Mouse (Mus musculus): ENCODE measurements around the gene Tspan15. TPM values are rescaled to one million over a fixed set of nuclear protein-coding genes. Genes with fewer than 3 reads are reported as not detected.

The Tspan15 gene
- polyA plus RNA-seq, 1 experiment from 2014 or later = 12.0 TPM

DNA sequence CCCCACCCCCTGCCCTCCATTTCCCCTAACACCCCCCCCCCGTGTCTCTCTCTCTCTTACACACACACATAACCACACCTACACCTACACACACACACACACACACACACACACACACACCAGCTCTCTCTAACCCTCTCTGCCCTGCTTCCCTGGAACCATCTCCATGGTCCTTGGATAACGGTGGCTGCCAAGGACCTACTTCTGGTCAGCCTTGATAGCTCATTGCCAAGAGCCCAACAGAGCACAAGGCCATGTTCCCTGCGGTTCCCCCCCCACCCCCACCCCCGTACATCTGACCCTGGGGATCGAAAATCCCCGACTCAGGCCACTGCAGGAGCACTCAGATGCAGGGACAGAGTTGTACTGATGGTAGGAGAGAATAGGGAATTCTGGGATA lies 19.7 kb downstream of the Tspan15 start:
- Histone ChIP-seq H3K27ac (ENCODE audit: low read length) (no peak overlapping the region), H3K36me3 (ENCODE audit: control insufficient read depth, insufficient read depth) (no peaks in the 10 kb centered on the region), H3K9me3 (replicated peaks; ENCODE audit: control insufficient read depth, low read length) (no peaks in the 10 kb centered on the region), H3K4me3 (ENCODE audit: low read depth, low read length) (no peak overlapping the region), H3K4me2 (ENCODE audit: low read depth, low read length) (no peak overlapping the region), H3K4me1 (ENCODE audit: control insufficient read depth, low read depth, low read length) (peaks cover 19% of the 10 kb centered on the region), H3K9ac (ENCODE audit: low read depth, low read length) (no peak overlapping the region), H3K27me3 (ENCODE audit: control insufficient read depth, insufficient read depth, low read depth, low read length) (no peaks in the 10 kb centered on the region)
- 68% methylated on average over 6 of the region's 6 CpGs for WGBS (ENCODE audit: insufficient replicate concordance)
- no peak for ATAC-seq (ENCODE audit: low read depth)

DNA sequence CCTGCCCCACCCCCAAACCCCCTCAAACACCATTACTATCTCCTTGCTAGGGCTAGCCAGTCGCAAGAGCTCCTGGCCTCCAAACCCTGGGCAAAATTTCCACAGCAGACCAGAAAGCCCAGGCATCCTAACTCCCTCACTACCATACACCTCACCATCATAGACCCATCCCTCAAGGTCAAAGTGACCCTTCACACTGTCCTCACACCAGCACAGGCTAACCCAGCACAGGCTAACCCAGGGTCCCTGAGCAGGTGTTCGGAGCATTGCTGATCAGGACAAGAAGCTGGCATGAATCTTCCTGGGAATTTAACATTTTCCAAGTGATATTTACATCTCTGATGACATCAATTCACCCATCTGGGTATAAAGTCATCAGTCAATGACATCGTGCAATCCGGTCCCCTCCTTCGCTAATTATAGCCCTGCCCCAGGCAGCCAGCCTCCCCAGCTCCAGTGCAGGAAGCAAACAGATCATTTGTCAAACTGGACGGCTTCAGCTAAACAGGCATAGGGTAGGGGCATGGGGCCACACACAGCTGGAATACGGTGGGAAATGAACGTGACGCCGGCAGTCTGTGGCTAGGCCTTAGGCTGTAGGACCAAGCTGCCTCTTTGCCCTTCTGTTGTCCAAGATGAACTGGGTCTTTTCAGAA lies 22.7 kb downstream of the Tspan15 start:
- 58% methylated on average over 10 of the region's 10 CpGs for WGBS (ENCODE audit: insufficient replicate concordance)
- H3K9me3 ChIP-seq (replicated peaks; ENCODE audit: control insufficient read depth, low read length) = no peaks in the 10 kb centered on the region
- no peak overlapping the region for H3K9ac ChIP-seq (ENCODE audit: low read depth, low read length)
- no peaks in the 10 kb centered on the region; the same call in 1 of the 2 replicates for H3K4me1 ChIP-seq (ENCODE audit: control insufficient read depth, low read depth, low read length)
- ATAC-seq (ENCODE audit: low read depth) = no peak
- no peaks in the 10 kb centered on the region for H3K36me3 ChIP-seq (ENCODE audit: control insufficient read depth, insufficient read depth)
- no peak overlapping the region for H3K27ac ChIP-seq (ENCODE audit: low read length)
- H3K4me2 ChIP-seq (ENCODE audit: low read depth, low read length) = no peak overlapping the region
- no peak overlapping the region for H3K4me3 ChIP-seq (ENCODE audit: low read depth, low read length)
- H3K27me3 ChIP-seq (ENCODE audit: control insufficient read depth, insufficient read depth, low read depth, low read length) = no peaks in the 10 kb centered on the region

DNA sequence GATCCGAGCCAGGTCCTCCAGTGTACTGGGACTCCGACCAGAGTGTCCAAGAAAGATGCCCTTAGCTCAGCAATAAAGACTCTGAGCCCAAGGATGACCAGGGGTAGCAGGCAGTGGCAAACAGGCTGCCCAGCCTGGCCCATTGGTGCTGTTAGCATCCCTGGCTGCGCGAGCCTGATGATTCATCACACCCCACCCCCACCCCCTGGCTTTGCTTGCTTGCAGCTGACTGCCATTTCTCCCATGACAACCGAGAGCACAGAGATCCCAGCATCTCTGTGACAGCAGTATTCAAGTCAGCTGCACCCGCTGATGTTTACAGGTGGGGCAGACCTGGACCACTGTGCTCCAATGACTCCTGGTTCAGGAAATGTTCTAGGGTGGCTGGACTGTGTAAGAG lies 28.5 kb downstream of the Tspan15 start:
- no peaks in the 10 kb centered on the region for H3K36me3 ChIP-seq (ENCODE audit: control insufficient read depth, insufficient read depth)
- WGBS (ENCODE audit: insufficient replicate concordance) = 65% methylated on average over 6 of the region's 6 CpGs
- H3K27ac ChIP-seq (ENCODE audit: low read length) = no peak overlapping the region
- no peak overlapping the region for H3K9ac ChIP-seq (ENCODE audit: low read depth, low read length)
- no peak for ATAC-seq (ENCODE audit: low read depth)
- H3K27me3 ChIP-seq (ENCODE audit: control insufficient read depth, insufficient read depth, low read depth, low read length) = no peaks in the 10 kb centered on the region
- H3K4me3 ChIP-seq (ENCODE audit: low read depth, low read length) = no peak overlapping the region
- H3K4me1 ChIP-seq (ENCODE audit: control insufficient read depth, low read depth, low read length) = no peaks in the 10 kb centered on the region
- H3K9me3 ChIP-seq (replicated peaks; ENCODE audit: control insufficient read depth, low read length) = no peaks in the 10 kb centered on the region
- no peak overlapping the region for H3K4me2 ChIP-seq (ENCODE audit: low read depth, low read length)

DNA sequence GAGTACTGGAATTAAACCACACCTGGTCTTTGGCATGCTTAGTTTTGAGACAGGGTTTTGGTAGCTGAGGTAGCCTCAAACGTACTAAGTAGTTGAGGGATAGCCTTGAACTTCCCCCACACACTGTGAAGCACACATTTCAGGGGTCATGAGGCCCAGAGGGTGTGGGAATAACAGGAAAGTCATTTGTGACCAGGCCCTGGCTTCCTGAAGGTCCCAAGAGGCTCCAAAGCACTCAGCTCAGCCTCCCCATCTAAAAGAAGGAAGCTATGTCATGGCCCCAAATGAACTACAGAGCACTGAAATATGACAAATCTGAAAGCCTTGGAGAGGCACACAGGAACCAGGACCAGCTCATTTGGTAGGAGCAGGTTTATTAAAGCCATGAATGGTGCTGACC lies 32.2 kb downstream of the Tspan15 start:
- 35% methylated on average over 1 of the region's 1 CpGs for WGBS (ENCODE audit: insufficient replicate concordance)
- no peak overlapping the region for H3K27ac ChIP-seq (ENCODE audit: low read length)
- no peak overlapping the region for H3K4me3 ChIP-seq (ENCODE audit: low read depth, low read length)
- no peak overlapping the region for H3K9ac ChIP-seq (ENCODE audit: low read depth, low read length)
- peaks cover 2% of the 10 kb centered on the region; the same call in 1 of the 2 replicates for H3K4me1 ChIP-seq (ENCODE audit: control insufficient read depth, low read depth, low read length)
- no peaks in the 10 kb centered on the region for H3K36me3 ChIP-seq (ENCODE audit: control insufficient read depth, insufficient read depth)
- no peaks in the 10 kb centered on the region for H3K27me3 ChIP-seq (ENCODE audit: control insufficient read depth, insufficient read depth, low read depth, low read length)
- no peak for ATAC-seq (ENCODE audit: low read depth)
- H3K4me2 ChIP-seq (ENCODE audit: low read depth, low read length) = no peak overlapping the region
- H3K9me3 ChIP-seq (replicated peaks; ENCODE audit: control insufficient read depth, low read length) = no peaks in the 10 kb centered on the region

DNA sequence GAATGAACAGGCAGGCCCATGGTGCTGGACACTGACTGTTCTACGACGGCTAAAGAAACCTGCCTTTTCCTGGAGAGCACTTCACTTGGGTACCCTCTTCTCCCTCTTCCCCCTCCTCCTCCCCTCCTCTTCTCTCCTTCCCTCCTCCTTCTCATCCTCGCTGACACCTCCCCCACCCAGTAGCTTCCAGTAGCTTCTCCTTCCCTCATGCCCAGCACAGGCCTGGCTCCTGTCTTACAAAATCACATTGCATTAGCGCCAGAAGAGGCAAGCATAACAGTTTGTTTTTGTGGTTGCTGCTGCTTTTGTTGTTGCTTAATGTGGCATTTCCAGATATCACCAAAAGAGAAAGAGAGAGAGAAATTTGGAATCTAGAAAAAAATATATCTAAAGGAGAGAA lies 33.6 kb downstream of the Tspan15 start:
- Histone ChIP-seq H3K9ac (ENCODE audit: low read depth, low read length) (no peak overlapping the region), H3K36me3 (ENCODE audit: control insufficient read depth, insufficient read depth) (no peaks in the 10 kb centered on the region), H3K27me3 (ENCODE audit: control insufficient read depth, insufficient read depth, low read depth, low read length) (no peaks in the 10 kb centered on the region), H3K27ac (ENCODE audit: low read length) (no peak overlapping the region), H3K4me2 (ENCODE audit: low read depth, low read length) (no peak overlapping the region), H3K4me1 (ENCODE audit: control insufficient read depth, low read depth, low read length) (peaks cover 2% of the 10 kb centered on the region; the same call in 1 of the 2 replicates), H3K4me3 (ENCODE audit: low read depth, low read length) (no peak overlapping the region), H3K9me3 (replicated peaks; ENCODE audit: control insufficient read depth, low read length) (no peaks in the 10 kb centered on the region)
- WGBS (ENCODE audit: insufficient replicate concordance) = 59% methylated on average over 4 of the region's 4 CpGs
- no peak for ATAC-seq (ENCODE audit: low read depth)

DNA sequence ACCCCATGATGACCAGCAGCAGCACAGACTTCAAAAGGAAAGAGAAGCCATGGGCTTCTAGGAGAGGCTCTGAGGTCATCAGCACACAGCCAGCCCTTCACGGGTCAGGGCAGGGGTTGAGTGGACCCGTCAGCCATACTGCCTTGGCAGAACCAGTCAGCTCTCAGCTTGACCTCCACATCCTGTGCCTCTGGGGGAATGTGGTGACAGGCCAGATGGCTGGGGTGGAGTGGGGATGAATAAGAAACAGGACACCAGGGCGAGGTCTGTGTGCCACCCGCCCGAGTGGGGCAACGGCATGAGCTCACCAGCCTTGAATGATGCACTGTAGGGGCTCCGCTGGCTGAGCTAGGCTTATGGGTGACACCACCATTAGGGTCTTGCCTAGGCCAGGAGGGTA lies 35.7 kb downstream of the Tspan15 start:
- WGBS (ENCODE audit: insufficient replicate concordance) = 61% methylated on average over 7 of the region's 7 CpGs
- H3K27me3 ChIP-seq (ENCODE audit: control insufficient read depth, insufficient read depth, low read depth, low read length) = no peaks in the 10 kb centered on the region
- no peak overlapping the region for H3K27ac ChIP-seq (ENCODE audit: low read length)
- no peak for ATAC-seq (ENCODE audit: low read depth)
- no peaks in the 10 kb centered on the region for H3K9me3 ChIP-seq (replicated peaks; ENCODE audit: control insufficient read depth, low read length)
- H3K4me3 ChIP-seq (ENCODE audit: low read depth, low read length) = no peak overlapping the region
- H3K4me1 ChIP-seq (ENCODE audit: control insufficient read depth, low read depth, low read length) = peaks cover 2% of the 10 kb centered on the region; the same call in 1 of the 2 replicates
- H3K36me3 ChIP-seq (ENCODE audit: control insufficient read depth, insufficient read depth) = no peaks in the 10 kb centered on the region
- no peak overlapping the region for H3K4me2 ChIP-seq (ENCODE audit: low read depth, low read length)
- H3K9ac ChIP-seq (ENCODE audit: low read depth, low read length) = no peak overlapping the region

DNA sequence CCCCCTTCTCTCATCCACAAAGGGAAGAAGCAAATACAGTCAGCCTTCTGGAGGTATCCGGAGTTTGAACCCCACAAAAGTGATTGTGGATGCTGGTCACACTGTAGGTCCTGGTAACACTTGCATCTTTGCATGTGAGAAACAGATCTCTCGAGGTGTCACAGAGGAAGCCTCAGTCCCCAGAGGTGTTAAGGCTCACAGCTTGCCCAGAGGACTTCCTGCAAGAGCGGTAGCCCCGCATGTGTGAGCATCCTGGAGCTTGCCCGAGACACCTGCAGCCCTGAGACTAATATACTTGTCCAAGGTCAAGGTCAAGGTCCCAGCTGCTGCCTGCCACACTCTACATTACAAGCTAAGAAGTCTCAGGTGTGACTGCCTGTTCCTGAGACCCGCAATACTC lies 36.1 kb downstream of the Tspan15 start:
- no peaks in the 10 kb centered on the region for H3K27me3 ChIP-seq (ENCODE audit: control insufficient read depth, insufficient read depth, low read depth, low read length)
- no peak overlapping the region for H3K4me2 ChIP-seq (ENCODE audit: low read depth, low read length)
- no peak overlapping the region for H3K4me3 ChIP-seq (ENCODE audit: low read depth, low read length)
- no peak overlapping the region for H3K27ac ChIP-seq (ENCODE audit: low read length)
- no peaks in the 10 kb centered on the region for H3K9me3 ChIP-seq (replicated peaks; ENCODE audit: control insufficient read depth, low read length)
- peaks cover 5% of the 10 kb centered on the region for H3K4me1 ChIP-seq (ENCODE audit: control insufficient read depth, low read depth, low read length)
- 57% methylated on average over 6 of the region's 6 CpGs for WGBS (ENCODE audit: insufficient replicate concordance)
- H3K9ac ChIP-seq (ENCODE audit: low read depth, low read length) = no peak overlapping the region
- H3K36me3 ChIP-seq (ENCODE audit: control insufficient read depth, insufficient read depth) = no peaks in the 10 kb centered on the region
- no peak for ATAC-seq (ENCODE audit: low read depth)

DNA sequence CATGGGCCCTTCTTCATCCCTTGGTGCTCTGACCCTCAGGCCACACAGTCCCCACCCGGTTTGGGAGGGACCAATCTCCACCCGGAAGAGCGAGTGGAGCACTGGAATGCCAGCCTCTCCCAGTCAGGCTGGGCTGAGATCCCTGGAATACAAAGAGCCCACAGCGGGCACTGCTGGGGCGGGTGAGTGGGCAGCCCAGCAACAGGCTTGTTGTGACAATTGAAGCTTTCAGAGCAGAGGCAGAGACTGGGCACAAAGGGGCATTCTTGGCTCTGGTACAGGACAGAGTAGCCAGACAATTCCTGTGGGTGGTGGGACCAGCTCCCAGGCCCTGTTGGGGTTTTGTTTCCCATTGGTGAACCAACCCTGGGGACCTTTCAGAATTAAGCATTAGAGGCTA lies 36.6 kb downstream of the Tspan15 start:
- Histone ChIP-seq H3K4me2 (ENCODE audit: low read depth, low read length) (no peak overlapping the region), H3K4me1 (ENCODE audit: control insufficient read depth, low read depth, low read length) (peaks cover 5% of the 10 kb centered on the region), H3K4me3 (ENCODE audit: low read depth, low read length) (no peak overlapping the region), H3K27me3 (ENCODE audit: control insufficient read depth, insufficient read depth, low read depth, low read length) (no peaks in the 10 kb centered on the region), H3K9ac (ENCODE audit: low read depth, low read length) (no peak overlapping the region), H3K27ac (ENCODE audit: low read length) (no peak overlapping the region), H3K9me3 (replicated peaks; ENCODE audit: control insufficient read depth, low read length) (no peaks in the 10 kb centered on the region), H3K36me3 (ENCODE audit: control insufficient read depth, insufficient read depth) (no peaks in the 10 kb centered on the region)
- ATAC-seq (ENCODE audit: low read depth) = no peak
- 77% methylated on average over 5 of the region's 5 CpGs for WGBS (ENCODE audit: insufficient replicate concordance)

DNA sequence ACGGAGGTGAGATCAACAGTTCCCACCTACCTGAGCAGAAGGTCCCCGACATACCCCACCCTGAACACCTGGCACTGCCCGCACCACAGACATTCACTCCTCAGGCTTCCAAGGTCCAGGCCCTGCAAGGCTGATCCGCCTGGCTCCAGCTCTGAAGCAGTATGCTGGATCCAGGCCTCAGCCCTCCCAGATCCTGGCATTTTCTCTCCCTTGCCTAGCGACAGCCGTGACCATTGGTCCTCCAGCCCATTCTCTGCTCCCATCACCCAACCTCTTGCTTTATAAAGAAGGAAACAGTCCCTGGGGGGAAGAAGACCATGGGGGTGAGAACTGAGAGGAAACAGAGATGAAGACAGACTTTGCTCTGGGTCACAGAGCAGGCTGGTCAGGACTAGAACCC lies 37.0 kb downstream of the Tspan15 start:
- WGBS (ENCODE audit: insufficient replicate concordance) = 80% methylated on average over 6 of the region's 6 CpGs
- Histone ChIP-seq H3K27me3 (ENCODE audit: control insufficient read depth, insufficient read depth, low read depth, low read length) (no peaks in the 10 kb centered on the region), H3K4me3 (ENCODE audit: low read depth, low read length) (no peak overlapping the region), H3K36me3 (ENCODE audit: control insufficient read depth, insufficient read depth) (no peaks in the 10 kb centered on the region), H3K4me1 (ENCODE audit: control insufficient read depth, low read depth, low read length) (peaks cover 5% of the 10 kb centered on the region), H3K9me3 (replicated peaks; ENCODE audit: control insufficient read depth, low read length) (no peaks in the 10 kb centered on the region), H3K4me2 (ENCODE audit: low read depth, low read length) (no peak overlapping the region), H3K9ac (ENCODE audit: low read depth, low read length) (no peak overlapping the region), H3K27ac (ENCODE audit: low read length) (no peak overlapping the region)
- ATAC-seq (ENCODE audit: low read depth) = no peak
